Mouse (Mus musculus) MEL (cell line): ENCODE data around the gene Snx12.

ENCODE experiments used
- CHD1 ChIP-seq: IDR thresholded peaks from 2 replicates; pipeline ENCODE4 v1.6.1; 2012; ENCODE audit warnings: low read depth, mild to moderate bottlenecking, inconsistent platforms, low read length, improper control_type of control experiment
- CTCF ChIP-seq, 3 experiments: IDR thresholded peaks in 2 of 3; conservative IDR thresholded peaks in 1 of 3; 2 replicates each; pipeline ENCODE4 v1.5.1; 2011 to 2012; ENCODE audit warnings: low read length in 3 of 3, low read depth in 2 of 3, mild to moderate bottlenecking in 2 of 3, improper control_type of control experiment in 1 of 3, inconsistent platforms in 1 of 3, mixed read lengths in 1 of 3, moderate library complexity in 1 of 3; ENCODE audit not compliant: control insufficient read depth in 1 of 3, insufficient read depth in 1 of 3, poor library complexity in 1 of 3, severe bottlenecking in 1 of 3
- ETS1 ChIP-seq: IDR thresholded peaks from 2 replicates; pipeline ENCODE4 v1.6.1; 2012; ENCODE audit warnings: low read depth, mild to moderate bottlenecking, inconsistent platforms, low read length, improper control_type of control experiment, moderate library complexity
- GATA1 ChIP-seq: IDR thresholded peaks from 2 replicates; pipeline ENCODE4 v1.6.1; 2011; ENCODE audit warnings: low read depth, low read length, improper control_type of control experiment
- JUND ChIP-seq: IDR thresholded peaks from 2 replicates; pipeline ENCODE4 v1.6.1; 2011; ENCODE audit warnings: low read depth, mild to moderate bottlenecking, improper control_type of control experiment, low read length
- POLR2A ChIP-seq, 2 experiments: IDR thresholded peaks; 2 replicates each; pipeline ENCODE4 v1.6.1; 2011 to 2012; ENCODE audit warnings: low read length in 2 of 2, mild to moderate bottlenecking in 2 of 2, control low read depth in 1 of 2, improper control_type of control experiment in 1 of 2, low read depth in 1 of 2, moderate library complexity in 1 of 2; ENCODE audit not compliant: control insufficient read depth in 1 of 2, insufficient read depth in 1 of 2, poor library complexity in 1 of 2
- POLR2AphosphoS5 ChIP-seq: IDR thresholded peaks from 2 replicates; pipeline ENCODE4 v1.6.1; 2012; ENCODE audit warnings: low read depth, borderline replicate concordance, mild to moderate bottlenecking, inconsistent platforms, low read length, moderate library complexity, mixed read lengths
- RAD21 ChIP-seq: IDR thresholded peaks from 2 replicates; pipeline ENCODE4 v1.6.1; 2011; ENCODE audit warnings: mild to moderate bottlenecking, low read depth, low read length, improper control_type of control experiment
- SIN3A ChIP-seq: IDR thresholded peaks from 2 replicates; pipeline ENCODE4 v1.6.1; 2012; ENCODE audit warnings: low read length, improper control_type of control experiment, inconsistent platforms
- SMC3 ChIP-seq: IDR thresholded peaks from 2 replicates; pipeline ENCODE4 v1.6.1; 2011; ENCODE audit warnings: low read depth, low read length, improper control_type of control experiment
- USF1 ChIP-seq: IDR thresholded peaks from 2 replicates; pipeline ENCODE4 v1.6.1; 2014; ENCODE audit warnings: low read depth, mild to moderate bottlenecking, inconsistent platforms, low read length, improper control_type of control experiment, moderate library complexity
- ZNF384 ChIP-seq: IDR thresholded peaks from 2 replicates; pipeline ENCODE4 v1.6.1; 2012; ENCODE audit warnings: low read depth, mild to moderate bottlenecking, inconsistent platforms, low read length, improper control_type of control experiment

- TF ChIP-seq POLR2A (IDR thresholded peaks at IDR 0.05; ENCODE audit: control insufficient read depth in 1 of 2, insufficient read depth in 1 of 2, low read depth in 1 of 2, low read length in 2 of 2, poor library complexity in 1 of 2), result no peak
- TF ChIP-seq RAD21, result no peak
- TF ChIP-seq CTCF (IDR thresholded peaks at IDR 0.05 in 2 of 3, conservative IDR thresholded peaks at IDR 0.05 in 1 of 3; ENCODE audit: control insufficient read depth in 1 of 3, insufficient read depth in 1 of 3, low read depth in 2 of 3, low read length in 3 of 3, poor library complexity in 1 of 3, severe bottlenecking in 1 of 3), result no peak
- TF ChIP-seq CHD1, result no peak
- no peak for TF ChIP-seq ETS1
- no peak for TF ChIP-seq USF1
- TF ChIP-seq GATA1, result no peak
- TF ChIP-seq POLR2AphosphoS5, result no peak
- no peak for TF ChIP-seq JUND
- no peak for TF ChIP-seq SMC3
- no peak for TF ChIP-seq SIN3A
- no peak for TF ChIP-seq ZNF384
Observed at GRCm38 (mm10) chrX:101157488-101157887, 64.9 kb downstream of the Snx12 start.
